Mouse (Mus musculus) midbrain, embryonic 10.5 days (tissue): ENCODE results near the gene Ankrd9. TPM values are rescaled to one million over a fixed set of nuclear protein-coding genes. Genes with fewer than 3 reads are reported as not detected.

Experiments used
- DNase-seq: peaks from one replicate; pipeline ENCODE4 v3.0.0-alpha.2; 2017; ENCODE audit warnings: low spot score
- H3K27ac ChIP-seq: fragments of 300-500 bp; sonication (generic); replicated peaks from 2 replicates; pipeline ENCODE4 v1.5.1; 2016; ENCODE audit warnings: mild to moderate bottlenecking
- H3K27me3 ChIP-seq: fragments of 300-500 bp; sonication (generic); 2 replicates; pipeline ENCODE4 v1.6.1; 2016; ENCODE audit warnings: low read depth, mild to moderate bottlenecking; ENCODE audit not compliant: poor library complexity, severe bottlenecking
- H3K36me3 ChIP-seq: fragments of 300-500 bp; sonication (generic); 2 replicates; pipeline ENCODE4 v1.6.1; 2016; ENCODE audit warnings: mild to moderate bottlenecking, moderate library complexity
- H3K4me1 ChIP-seq: fragments of 300-500 bp; sonication (generic); 2 replicates; pipeline ENCODE4 v1.6.1; 2016
- H3K4me3 ChIP-seq: fragments of 300-500 bp; sonication (generic); 2 replicates; pipeline ENCODE4 v1.5.1; 2016; ENCODE audit warnings: mild to moderate bottlenecking, moderate library complexity
- H3K9me3 ChIP-seq: fragments of 300-500 bp; sonication (generic); replicated peaks from 2 replicates; pipeline ENCODE4 v1.6.1; 2016; ENCODE audit warnings: mild to moderate bottlenecking
- WGBS: fragments of 180-500 bp; shearing (Covaris S2); methylation state at CpG from one replicate; pipeline ENCODE4 v1.1.7; 2016; 5-methylcytosine and 5-hydroxymethylcytosine counted together
- polyA plus RNA-seq: library from polyadenylated mRNA; unstranded; fragments of >200 nt; fragmentation: Nextera tagmentation; extraction: Ambion mirVana; gene quantifications from 2 replicates; pipeline ENCODE4 v1.2.1, GENCODE M21; 2016

The Ankrd9 gene
- polyA plus RNA-seq, 1 experiment from 2014 or later = 19.4 TPM

- no peak overlapping the region for H3K4me3 ChIP-seq
- no peak for DNase-seq
- H3K4me1 ChIP-seq = peaks cover 26% of the 10 kb centered on the region
- no peak overlapping the region for H3K27ac ChIP-seq
- WGBS = 88% methylated on average over 7 of the region's 7 CpGs
- H3K36me3 ChIP-seq = peaks cover 74% of the 10 kb centered on the region
- H3K27me3 ChIP-seq = no peaks in the 10 kb centered on the region
- no peaks in the 10 kb centered on the region for H3K9me3 ChIP-seq
Measured at GRCm38 (mm10) chr12:110974295-110974694, 4.5 kb downstream of the Ankrd9 start.

DNA sequence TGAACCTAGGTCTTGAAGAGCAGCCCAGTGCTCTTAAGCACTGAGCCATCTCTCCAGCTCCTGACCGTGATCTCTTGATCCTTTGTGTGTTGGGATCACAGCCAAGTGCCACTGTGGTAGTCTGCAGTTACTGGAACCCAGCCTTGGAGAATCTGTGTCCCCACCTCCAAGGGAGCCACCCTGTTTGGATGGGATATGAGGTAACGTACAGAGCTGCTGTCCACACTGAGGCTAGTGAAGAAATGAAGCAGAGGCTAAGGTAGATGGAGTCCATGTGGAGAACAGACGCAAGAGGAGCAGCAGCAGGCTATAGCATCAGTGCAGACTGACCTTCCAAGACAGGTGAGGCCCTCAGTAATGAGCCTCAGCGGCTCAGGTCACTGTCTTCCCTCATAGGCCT is 5.0 kb downstream of the Ankrd9 start:
- peaks cover 79% of the 10 kb centered on the region for H3K36me3 ChIP-seq
- H3K4me3 ChIP-seq = no peak overlapping the region
- 90% methylated on average over 4 of the region's 4 CpGs for WGBS
- peaks cover 23% of the 10 kb centered on the region for H3K4me1 ChIP-seq
- no peak overlapping the region for H3K27ac ChIP-seq
- no peaks in the 10 kb centered on the region for H3K9me3 ChIP-seq
- no peaks in the 10 kb centered on the region for H3K27me3 ChIP-seq
- DNase-seq = no peak

DNA sequence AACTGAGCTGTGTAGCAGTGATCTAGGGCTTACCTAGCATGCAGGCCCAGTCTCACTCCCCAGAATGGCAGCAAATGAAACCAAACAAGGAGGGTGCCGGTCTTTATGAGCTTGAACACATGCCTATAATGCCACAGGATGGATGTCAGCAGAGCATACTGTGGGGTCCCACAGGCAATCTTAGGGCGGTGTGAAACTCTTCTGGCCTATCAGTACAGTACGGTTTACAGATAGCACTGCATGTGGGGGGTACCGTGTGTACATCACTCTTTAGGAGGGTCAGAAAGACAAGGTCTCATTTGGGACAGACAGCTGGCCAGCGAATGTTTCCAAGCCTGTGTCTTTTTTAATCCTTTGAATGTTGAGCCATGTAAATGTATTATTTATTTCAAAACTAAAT is 6.9 kb downstream of the Ankrd9 start:
- H3K9me3 ChIP-seq = no peaks in the 10 kb centered on the region
- no peak overlapping the region for H3K4me3 ChIP-seq
- 95% methylated on average over 5 of the region's 5 CpGs for WGBS
- no peaks in the 10 kb centered on the region for H3K27me3 ChIP-seq
- H3K4me1 ChIP-seq = peaks cover 6% of the 10 kb centered on the region; the same call in 1 of the 2 replicates
- DNase-seq = no peak
- no peak overlapping the region for H3K27ac ChIP-seq
- H3K36me3 ChIP-seq = peaks cover 90% of the 10 kb centered on the region

DNA sequence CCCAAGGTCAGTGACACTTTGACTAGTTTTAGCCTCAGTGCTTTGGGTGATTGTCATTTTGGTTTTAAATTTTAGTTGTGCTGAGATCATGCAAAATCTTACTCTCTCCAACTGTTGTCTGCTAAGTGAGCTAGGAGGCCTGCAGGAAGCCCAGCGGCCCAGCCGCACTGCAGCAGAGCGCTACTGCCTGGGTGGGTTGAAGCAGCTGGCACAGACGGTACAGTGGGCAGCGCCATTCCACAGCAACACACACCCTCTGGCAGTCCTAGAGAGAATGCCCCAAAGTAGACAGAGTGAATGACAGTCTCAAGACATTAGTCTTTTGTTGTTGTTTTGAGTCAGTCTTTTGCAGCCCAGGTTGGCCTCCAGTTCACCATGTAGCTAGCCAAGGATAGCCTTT is 8.4 kb downstream of the Ankrd9 start:
- Histone ChIP-seq H3K36me3 (peaks cover 75% of the 10 kb centered on the region), H3K4me1 (peaks cover under 1% of the 10 kb centered on the region; the same call in 1 of the 2 replicates), H3K9me3 (no peaks in the 10 kb centered on the region), H3K4me3 (no peak overlapping the region), H3K27me3 (no peaks in the 10 kb centered on the region), H3K27ac (no peak overlapping the region)
- 96% methylated on average over 5 of the region's 5 CpGs for WGBS
- no peak for DNase-seq

- H3K27ac ChIP-seq = no peak overlapping the region
- H3K4me1 ChIP-seq = no peaks in the 10 kb centered on the region
- no peaks in the 10 kb centered on the region for H3K27me3 ChIP-seq
- no peak for DNase-seq
- H3K36me3 ChIP-seq = peaks cover 54% of the 10 kb centered on the region
- no peak overlapping the region for H3K4me3 ChIP-seq
- 89% methylated on average over 2 of the region's 2 CpGs for WGBS
- H3K9me3 ChIP-seq = no peaks in the 10 kb centered on the region
Measured at GRCm38 (mm10) chr12:110967146-110967545, 11.7 kb downstream of the Ankrd9 start.

- Histone ChIP-seq H3K9me3 (no peaks in the 10 kb centered on the region), H3K27me3 (no peaks in the 10 kb centered on the region), H3K36me3 (peaks cover 49% of the 10 kb centered on the region), H3K4me3 (no peak overlapping the region), H3K27ac (no peak overlapping the region), H3K4me1 (no peaks in the 10 kb centered on the region)
- WGBS = 90% methylated on average over 4 of the region's 4 CpGs
- no peak for DNase-seq
Measured at GRCm38 (mm10) chr12:110966079-110966478, 12.8 kb downstream of the Ankrd9 start.

DNA sequence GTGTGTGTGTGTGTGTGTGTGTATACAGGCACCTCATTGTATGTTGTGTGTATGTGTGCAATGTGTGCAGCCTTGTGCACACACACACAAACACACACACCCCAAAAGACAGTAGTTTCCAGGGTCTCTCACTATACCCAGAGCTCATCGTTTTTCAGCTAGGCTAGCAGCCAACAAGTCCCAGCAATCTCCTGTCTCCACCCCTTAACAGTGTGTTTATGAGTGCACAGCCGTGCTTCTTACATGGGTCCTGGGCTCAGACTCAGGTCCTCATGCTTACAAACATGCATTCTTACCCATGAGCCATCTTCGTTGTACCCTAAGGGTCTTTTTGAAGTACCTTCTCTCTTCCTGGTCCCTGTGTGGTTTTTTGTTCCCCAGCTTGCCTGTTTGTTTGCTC is 13.3 kb downstream of the Ankrd9 start:
- WGBS = 89% methylated on average over 3 of the region's 3 CpGs
- no peak for DNase-seq
- Histone ChIP-seq H3K4me1 (no peaks in the 10 kb centered on the region), H3K27me3 (no peaks in the 10 kb centered on the region), H3K4me3 (no peak overlapping the region), H3K9me3 (no peaks in the 10 kb centered on the region), H3K36me3 (peaks cover 48% of the 10 kb centered on the region), H3K27ac (no peak overlapping the region)

DNA sequence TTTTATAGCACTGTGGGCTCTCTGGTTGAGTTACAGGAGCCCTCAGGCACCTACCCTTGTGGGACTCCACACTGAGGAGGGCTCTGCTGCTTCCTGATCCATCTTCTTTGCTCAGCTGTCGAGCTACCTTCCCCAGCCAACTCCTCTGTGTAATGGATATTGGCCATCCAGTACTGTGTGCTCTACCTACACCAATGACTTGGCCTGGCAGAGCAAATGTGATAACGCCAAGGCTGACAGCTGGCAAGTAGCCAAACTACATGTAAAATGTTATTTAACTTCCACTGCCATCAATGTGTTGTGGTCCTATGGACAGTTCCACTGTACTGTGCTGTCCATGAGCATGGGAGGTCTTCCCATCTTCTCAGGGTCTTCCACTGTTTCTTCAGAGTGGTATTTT is 16.9 kb downstream of the Ankrd9 start:
- no peaks in the 10 kb centered on the region for H3K4me1 ChIP-seq
- peaks cover 37% of the 10 kb centered on the region for H3K36me3 ChIP-seq
- WGBS = 78% methylated on average over 2 of the region's 2 CpGs
- H3K27ac ChIP-seq = no peak overlapping the region
- H3K9me3 ChIP-seq = no peaks in the 10 kb centered on the region
- DNase-seq = no peak
- H3K4me3 ChIP-seq = no peak overlapping the region
- H3K27me3 ChIP-seq = no peaks in the 10 kb centered on the region

- WGBS = 91% methylated on average over 4 of the region's 4 CpGs
- no peaks in the 10 kb centered on the region for H3K9me3 ChIP-seq
- no peak overlapping the region for H3K4me3 ChIP-seq
- peaks cover 36% of the 10 kb centered on the region for H3K36me3 ChIP-seq
- H3K4me1 ChIP-seq = no peaks in the 10 kb centered on the region
- DNase-seq = no peak
- H3K27me3 ChIP-seq = no peaks in the 10 kb centered on the region
- no peak overlapping the region for H3K27ac ChIP-seq
Measured at GRCm38 (mm10) chr12:110954351-110954991, 24.4 kb downstream of the Ankrd9 start.

DNA sequence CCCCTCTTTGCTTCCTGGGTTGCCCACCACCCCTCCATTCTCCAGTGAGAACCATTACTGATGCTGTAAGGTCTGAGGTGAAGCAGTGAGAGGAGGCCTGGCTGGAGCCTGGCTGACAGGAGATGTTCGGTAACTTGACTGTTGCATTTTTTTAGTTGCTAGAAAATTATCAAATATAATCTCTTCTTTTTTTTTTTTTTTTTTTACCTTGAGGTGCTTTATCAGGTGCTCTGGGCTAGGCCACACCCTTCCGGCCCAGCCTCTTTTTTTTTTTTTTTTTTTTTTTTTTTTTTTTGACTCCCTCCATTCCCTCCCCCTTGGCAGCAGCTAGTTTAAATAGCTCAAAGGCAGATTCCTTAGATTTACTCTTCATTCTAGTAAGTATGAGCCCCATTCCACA is 24.9 kb downstream of the Ankrd9 start:
- WGBS = 89% methylated on average over 2 of the region's 2 CpGs
- Histone ChIP-seq H3K27ac (no peak overlapping the region), H3K36me3 (peaks cover 36% of the 10 kb centered on the region)

GRCm38 (mm10) chr12:110953443-110953842 is 25.4 kb downstream of the Ankrd9 start:
- no peak overlapping the region for H3K27ac ChIP-seq
- peaks cover 39% of the 10 kb centered on the region for H3K36me3 ChIP-seq
- no peaks in the 10 kb centered on the region for H3K9me3 ChIP-seq
- no peaks in the 10 kb centered on the region for H3K27me3 ChIP-seq
- 91% methylated on average over 3 of the region's 3 CpGs for WGBS
- no peak overlapping the region for H3K4me3 ChIP-seq
- DNase-seq = no peak
- H3K4me1 ChIP-seq = no peaks in the 10 kb centered on the region

More for the DNA sequence above, 24.9 kb downstream of the Ankrd9 start:
- H3K4me3 ChIP-seq = no peak overlapping the region
- no peaks in the 10 kb centered on the region for H3K9me3 ChIP-seq
- no peak for DNase-seq
- no peaks in the 10 kb centered on the region for H3K27me3 ChIP-seq
- H3K4me1 ChIP-seq = no peaks in the 10 kb centered on the region

GRCm38 (mm10) chr12:110952628-110953385 is 26.0 kb downstream of the Ankrd9 start:
- 88% methylated on average over 6 of the region's 6 CpGs for WGBS
- H3K4me1 ChIP-seq = no peaks in the 10 kb centered on the region
- DNase-seq = no peak
- peaks cover 44% of the 10 kb centered on the region for H3K36me3 ChIP-seq
- no peaks in the 10 kb centered on the region for H3K9me3 ChIP-seq
- H3K27ac ChIP-seq = no peak overlapping the region
- H3K27me3 ChIP-seq = no peaks in the 10 kb centered on the region
- H3K4me3 ChIP-seq = no peak overlapping the region

- no peaks in the 10 kb centered on the region for H3K27me3 ChIP-seq
- no peak overlapping the region for H3K4me3 ChIP-seq
- 87% methylated on average over 7 of the region's 7 CpGs for WGBS
- no peak for DNase-seq
- H3K27ac ChIP-seq = no peak overlapping the region
- H3K9me3 ChIP-seq = no peaks in the 10 kb centered on the region
- peaks cover 48% of the 10 kb centered on the region for H3K36me3 ChIP-seq
- H3K4me1 ChIP-seq = no peaks in the 10 kb centered on the region
Measured at GRCm38 (mm10) chr12:110951236-110951635, 27.6 kb downstream of the Ankrd9 start.
